Mouse (Mus musculus): ENCODE measurements around the gene Gm11564.
"Not testable (repeated sequence)": the region's sequence is repeated elsewhere in the genome, so short reads cannot be mapped to it uniquely, and the experiment has no call there.

The Gm11564 gene

GRCm38 (mm10) chr11:99815566-99815965 lies at the start of gene Gm11564:
TSS of gene Gm11564 (minus strand) at chr11:99815666.
- not testable (repeated sequence) for DNase-seq (ENCODE audit: extremely low spot score)

GRCm38 (mm10) chr11:99864176-99864575 lies 48.7 kb upstream of the Gm11564 start, which contains the start of gene Gm11559:
TSS of gene Gm11559 (plus strand) at chr11:99864476.
- not testable (repeated sequence) for DNase-seq (ENCODE audit: extremely low spot score)

GRCm38 (mm10) chr11:99858761-99859160 lies 43.3 kb upstream of the Gm11564 start:
- no peak for DNase-seq (ENCODE audit: extremely low spot score)

- no peak for DNase-seq (ENCODE audit: extremely low spot score)
These were observed 42.2 kb upstream of the Gm11564 start, which contains the start of gene Gm11568 for GRCm38 (mm10) chr11:99857617-99858016. TSS of gene Gm11568 (plus strand) at chr11:99857917.

- DNase-seq (ENCODE audit: extremely low spot score), result peak; percentile 22
These were observed 38.7 kb upstream of the Gm11564 start for GRCm38 (mm10) chr11:99854121-99854520.

GRCm38 (mm10) chr11:99851508-99851907 lies 36.0 kb upstream of the Gm11564 start, which contains the start of gene Krtap4-16:
TSS of gene Krtap4-16 (minus strand) at chr11:99851608.
- no peak for DNase-seq (ENCODE audit: extremely low spot score)

GRCm38 (mm10) chr11:99846746-99847145 lies 31.3 kb upstream of the Gm11564 start:
- no peak for DNase-seq (ENCODE audit: extremely low spot score)

- DNase-seq (ENCODE audit: extremely low spot score), result no peak
These were observed 26.7 kb upstream of the Gm11564 start for GRCm38 (mm10) chr11:99842185-99842584.

- DNase-seq (ENCODE audit: extremely low spot score), result no peak
These were observed 22.5 kb upstream of the Gm11564 start, which contains the start of gene 2300003K06Rik for GRCm38 (mm10) chr11:99837966-99838365. TSS of gene 2300003K06Rik (minus strand) at chr11:99838066.

GRCm38 (mm10) chr11:99809792-99810191 lies 5.7 kb downstream of the Gm11564 start, which contains the start of gene Krtap4-13:
TSS of gene Krtap4-13 (minus strand) at chr11:99809892.
- not testable (repeated sequence) for DNase-seq (ENCODE audit: extremely low spot score)

GRCm38 (mm10) chr11:99804346-99804745 lies 11.1 kb downstream of the Gm11564 start, which contains the start of gene Gm11554:
TSS of gene Gm11554 (minus strand) at chr11:99804446.
- DNase-seq (ENCODE audit: extremely low spot score), result not testable (repeated sequence)

- DNase-seq (ENCODE audit: extremely low spot score), result not testable (repeated sequence)
These were observed 16.6 kb downstream of the Gm11564 start, which contains the start of gene Gm11569 for GRCm38 (mm10) chr11:99798832-99799231. TSS of gene Gm11569 (minus strand) at chr11:99798932.

GRCm38 (mm10) chr11:99793367-99793766 lies 22.1 kb downstream of the Gm11564 start, which contains the start of gene Gm11596:
TSS of gene Gm11596 (minus strand) at chr11:99793467.
- no peak for DNase-seq (ENCODE audit: extremely low spot score)

- not testable (repeated sequence) for DNase-seq (ENCODE audit: extremely low spot score)
These were observed 30.6 kb downstream of the Gm11564 start, which contains the start of gene Krtap4-9 for GRCm38 (mm10) chr11:99784900-99785299. TSS of gene Krtap4-9 (plus strand) at chr11:99785200.

GRCm38 (mm10) chr11:99780604-99781003 lies 34.9 kb downstream of the Gm11564 start, which contains the start of gene Krtap4-8:
TSS of gene Krtap4-8 (minus strand) at chr11:99780704.
- no peak for DNase-seq (ENCODE audit: extremely low spot score)

GRCm38 (mm10) chr11:99778401-99778800 lies 37.1 kb downstream of the Gm11564 start:
- peak; percentile 71 for DNase-seq (ENCODE audit: extremely low spot score)

GRCm38 (mm10) chr11:99772813-99773212 lies 42.7 kb downstream of the Gm11564 start, which contains the start of gene Gm11595:
TSS of gene Gm11595 (minus strand) at chr11:99772913.
- DNase-seq (ENCODE audit: extremely low spot score), result not testable (repeated sequence)

GRCm38 (mm10) chr11:99768410-99768809 lies 47.1 kb downstream of the Gm11564 start:
- DNase-seq (ENCODE audit: extremely low spot score), result no peak
